Mouse (Mus musculus) embryo, embryonic 10 days (tissue): ENCODE results near the gene Tbcc.
A peak's percentile ranks its signal among the peaks of the same experiment; 100 is the strongest.

ENCODE experiments used
- DNase-seq: peaks from one replicate; pipeline ENCODE4 v3.0.0-alpha.2; 2015; ENCODE audit warnings: low spot score

Tbcc gene

GRCm38 (mm10) chr17:46870204-46870798 lies 20.2 kb upstream of the Tbcc start:
- DNase-seq: no peak

GRCm38 (mm10) chr17:46870913-46871312 lies 19.6 kb upstream of the Tbcc start:
- DNase-seq: no peak

GRCm38 (mm10) chr17:46872806-46873205 lies 17.7 kb upstream of the Tbcc start:
- DNase-seq: no peak

- peak; percentile 52 for DNase-seq
These were observed 16.4 kb upstream of the Tbcc start for GRCm38 (mm10) chr17:46874133-46874532.

GRCm38 (mm10) chr17:46875626-46876025 lies 14.9 kb upstream of the Tbcc start:
- DNase-seq: no peak

- peak; percentile 43 for DNase-seq
These were observed 14.0 kb upstream of the Tbcc start for GRCm38 (mm10) chr17:46876371-46876950.

- no peak for DNase-seq
These were observed 13.4 kb upstream of the Tbcc start for GRCm38 (mm10) chr17:46877061-46877460.

- DNase-seq: no peak
These were observed 10.6 kb upstream of the Tbcc start for GRCm38 (mm10) chr17:46879841-46880311.

GRCm38 (mm10) chr17:46880322-46880721 lies 10.2 kb upstream of the Tbcc start:
- DNase-seq: no peak

- no peak for DNase-seq
These were observed 8.8 kb upstream of the Tbcc start for GRCm38 (mm10) chr17:46881728-46882127.

GRCm38 (mm10) chr17:46883107-46883506 lies 7.4 kb upstream of the Tbcc start:
- DNase-seq: no peak

- DNase-seq: no peak
These were observed 5.7 kb upstream of the Tbcc start for GRCm38 (mm10) chr17:46884766-46885165.

- no peak for DNase-seq
These were observed 5.1 kb upstream of the Tbcc start for GRCm38 (mm10) chr17:46885218-46885909.

GRCm38 (mm10) chr17:46885910-46886643 lies 4.4 kb upstream of the Tbcc start:
- no peak for DNase-seq

- peak; percentile 79 for DNase-seq
These were observed 1.8 kb upstream of the Tbcc start for GRCm38 (mm10) chr17:46888511-46889212.

GRCm38 (mm10) chr17:46889450-46890084 lies 917 bp upstream of the Tbcc start:
- peak; percentile 86 for DNase-seq

- DNase-seq: peak; percentile 42
These were observed 535 bp downstream of the Tbcc start for GRCm38 (mm10) chr17:46890843-46891594.

GRCm38 (mm10) chr17:46895426-46895825 lies 4.9 kb downstream of the Tbcc start:
- no peak for DNase-seq

GRCm38 (mm10) chr17:46897221-46897950 lies 6.9 kb downstream of the Tbcc start:
- DNase-seq: peak; percentile 74

GRCm38 (mm10) chr17:46900941-46901340 lies 10.5 kb downstream of the Tbcc start:
- DNase-seq: no peak
